Mouse (Mus musculus): ENCODE measurements around the gene Cavin2.

DNA sequence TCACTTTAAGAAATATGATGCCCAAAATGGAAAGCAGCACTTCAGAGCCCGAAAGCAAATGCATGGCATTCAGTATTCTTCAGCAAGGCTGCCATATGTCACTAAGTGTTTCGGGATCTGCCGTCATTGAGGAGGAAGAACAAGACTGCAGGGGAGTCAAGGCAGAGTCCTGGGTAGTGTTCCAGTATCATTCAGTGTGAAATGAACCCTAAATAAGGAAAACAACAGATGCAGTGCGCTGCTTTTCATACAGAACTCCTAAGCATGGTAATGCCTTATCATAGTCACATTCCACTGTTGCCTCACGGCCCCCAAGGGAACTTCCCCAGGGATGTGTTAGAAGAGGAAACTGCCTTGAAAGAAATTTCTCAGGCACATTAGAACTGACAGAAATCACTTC is 21.8 kb upstream of the Cavin2 start:
- TF ChIP-seq CTCF (conservative IDR thresholded peaks at IDR 0.05; ENCODE audit: low read length) (no peak), NANOG (IDR thresholded peaks at IDR 0.05; ENCODE audit: borderline replicate concordance, low read length) (no peak)
